Mouse (Mus musculus) brain, embryonic 18.5 days (tissue): ENCODE results near the gene Katnbl1.
"Not testable (repeated sequence)": the region's sequence is repeated elsewhere in the genome, so short reads cannot be mapped to it uniquely, and the experiment has no call there.

ENCODE experiments used
- DNase-seq: peaks from one replicate; pipeline ENCODE4 v3.0.0-alpha.2; 2012; ENCODE audit warnings: low read depth, low spot score

The Katnbl1 gene

DNA sequence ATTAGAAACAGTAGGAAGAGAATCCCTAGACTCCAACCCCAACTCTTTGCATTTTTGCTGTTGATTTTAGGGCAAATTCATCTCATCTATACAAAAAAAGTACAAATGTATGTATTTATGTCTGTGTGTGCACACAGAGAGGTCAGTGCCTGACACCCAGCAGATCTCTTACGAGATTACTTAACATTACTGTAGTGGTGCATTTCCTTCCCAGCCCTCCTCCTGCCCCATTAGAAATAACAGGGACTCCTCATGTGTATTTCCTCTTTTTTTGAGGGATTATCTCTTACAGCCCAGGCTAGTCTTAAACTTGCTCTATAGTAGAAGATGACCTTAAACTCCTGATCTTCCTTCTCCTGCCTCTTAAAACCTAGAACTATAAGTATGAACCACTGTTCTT is 13.7 kb downstream of the Katnbl1 start:
- DNase-seq = no peak

- DNase-seq = no peak
These were observed 14.9 kb downstream of the Katnbl1 start for GRCm38 (mm10) chr2:112393958-112394357.

GRCm38 (mm10) chr2:112396649-112397048 is 17.6 kb downstream of the Katnbl1 start:
- DNase-seq = no peak

GRCm38 (mm10) chr2:112407030-112407429 is 28.0 kb downstream of the Katnbl1 start:
- no peak for DNase-seq

DNA sequence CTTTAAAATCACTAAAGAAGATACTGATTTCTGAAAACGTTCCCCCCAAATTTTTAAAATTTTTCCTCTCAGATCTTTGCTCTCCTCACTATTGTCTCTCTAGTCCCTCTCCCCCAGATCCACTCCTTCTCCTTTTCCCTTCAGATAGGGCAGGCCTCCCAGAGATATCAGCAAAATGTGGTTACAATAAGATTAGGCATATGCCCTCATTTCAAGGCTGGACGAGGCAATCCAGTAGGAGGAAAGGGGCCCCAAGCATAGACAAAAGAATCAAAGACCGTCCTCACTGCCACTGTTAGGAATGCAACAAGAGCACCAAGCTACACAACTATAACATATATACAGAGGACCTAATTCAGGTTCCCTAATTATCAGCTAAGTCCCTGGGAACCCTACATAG is 46.3 kb downstream of the Katnbl1 start:
- DNase-seq = no peak

GRCm38 (mm10) chr2:112428534-112428933 is 49.5 kb downstream of the Katnbl1 start:
- DNase-seq = not testable (repeated sequence)

DNA sequence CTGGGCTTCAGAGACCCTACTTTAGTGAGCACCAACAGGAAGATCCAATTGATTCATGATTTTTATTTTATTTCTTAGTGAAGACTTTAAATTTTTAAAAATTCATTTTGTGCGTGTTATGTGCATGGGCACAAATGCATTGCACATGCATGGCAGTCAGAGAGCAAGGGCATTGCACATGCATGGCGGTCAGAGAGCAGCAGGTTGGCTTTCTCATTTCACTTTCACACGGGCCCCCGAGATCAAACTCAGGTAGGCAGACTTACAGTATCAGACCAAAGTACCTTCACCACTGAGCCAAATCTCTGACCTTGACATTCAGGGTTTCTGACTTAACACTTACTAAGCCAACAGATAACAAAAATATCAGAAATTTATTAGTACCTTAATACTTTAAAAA is 50.7 kb downstream of the Katnbl1 start:
- DNase-seq = no peak

- no peak for DNase-seq
These were observed 51.4 kb downstream of the Katnbl1 start for GRCm38 (mm10) chr2:112430403-112430802.

DNA sequence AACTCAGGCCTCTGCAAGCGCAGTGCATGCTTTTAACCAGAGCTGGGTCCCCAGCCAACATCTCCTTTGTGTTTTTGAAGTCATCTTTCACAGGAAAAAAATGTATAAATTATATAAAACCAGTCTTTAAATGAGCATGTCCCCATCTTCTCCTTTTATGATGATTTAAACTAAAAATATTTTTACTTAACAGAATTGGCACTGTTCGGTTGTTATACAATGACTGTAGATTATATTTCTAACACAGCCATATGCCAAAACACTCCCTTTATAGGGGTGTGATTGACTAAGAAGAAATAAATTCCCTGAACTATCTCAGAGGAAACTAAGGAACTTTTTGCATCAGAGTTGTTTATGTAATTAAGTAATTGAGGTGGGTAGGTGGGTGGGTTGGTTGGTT is 53.5 kb downstream of the Katnbl1 start:
- DNase-seq = no peak

GRCm38 (mm10) chr2:112433359-112433758 is 54.3 kb downstream of the Katnbl1 start:
- no peak for DNase-seq

DNA sequence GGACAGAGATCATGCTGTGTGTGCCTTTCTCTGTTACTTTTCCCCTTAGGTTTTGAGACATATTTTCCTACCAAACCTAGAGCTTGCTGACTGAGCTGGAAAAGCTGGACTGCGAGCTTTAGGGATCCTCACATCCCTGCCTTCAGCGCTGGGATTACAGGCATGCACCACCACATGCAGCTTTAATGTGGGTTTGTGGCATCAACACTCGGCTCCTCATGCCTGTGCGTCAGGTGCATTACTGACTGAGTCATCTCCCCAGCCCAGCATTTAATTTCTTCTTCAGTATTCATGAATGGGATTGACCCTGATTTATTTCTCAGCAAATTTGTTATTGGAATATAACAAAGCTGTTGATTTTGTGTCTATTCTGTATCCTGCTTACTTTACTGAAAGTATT is 57.3 kb downstream of the Katnbl1 start:
- no peak for DNase-seq

DNA sequence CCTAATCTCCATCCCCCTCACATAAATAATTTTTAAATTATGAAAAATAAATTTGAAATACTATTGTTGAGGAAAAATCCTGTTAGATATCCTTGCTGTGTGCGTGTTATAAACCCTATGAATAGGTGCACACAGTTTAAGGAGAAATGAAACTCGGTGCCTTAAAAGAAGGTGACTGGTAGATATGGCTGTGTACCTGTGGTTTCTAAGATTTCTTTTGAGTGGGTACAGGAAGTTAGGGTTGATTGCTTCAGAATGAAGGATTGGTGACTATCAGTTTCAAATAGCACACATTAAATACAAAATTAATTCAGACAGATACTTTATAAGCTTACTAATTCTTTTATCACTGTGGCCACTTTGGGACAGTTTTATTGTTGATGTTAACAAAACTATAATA is 58.6 kb downstream of the Katnbl1 start:
- no peak for DNase-seq

GRCm38 (mm10) chr2:112443491-112443890 is 64.5 kb downstream of the Katnbl1 start:
- DNase-seq = no peak

- no peak for DNase-seq
These were observed 66.5 kb downstream of the Katnbl1 start for GRCm38 (mm10) chr2:112445511-112445910.

GRCm38 (mm10) chr2:112448046-112448445 is 69.0 kb downstream of the Katnbl1 start:
- not testable (repeated sequence) for DNase-seq

GRCm38 (mm10) chr2:112448510-112449059 is 69.6 kb downstream of the Katnbl1 start:
- no peak for DNase-seq

GRCm38 (mm10) chr2:112449597-112450296 is 70.7 kb downstream of the Katnbl1 start:
- DNase-seq = no peak

DNA sequence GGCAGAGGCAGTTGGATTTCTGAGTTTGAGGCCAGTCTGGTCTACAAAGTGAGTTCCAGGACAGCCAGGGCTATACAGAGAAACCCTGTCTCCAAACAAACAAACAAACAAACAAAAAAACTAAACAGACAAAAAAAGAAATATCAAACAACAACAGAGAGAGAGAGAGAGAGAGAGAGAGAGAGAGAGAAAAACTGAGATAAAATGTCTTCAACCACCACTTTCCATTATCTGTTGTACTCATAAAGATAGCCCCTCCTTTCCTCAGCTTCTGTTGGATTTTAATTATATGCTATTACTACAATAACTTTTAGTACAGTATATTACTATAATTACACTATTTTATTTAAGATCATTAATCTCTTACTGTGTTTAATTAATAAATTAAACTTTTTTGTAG is 73.5 kb downstream of the Katnbl1 start:
- not testable (repeated sequence) for DNase-seq

DNA sequence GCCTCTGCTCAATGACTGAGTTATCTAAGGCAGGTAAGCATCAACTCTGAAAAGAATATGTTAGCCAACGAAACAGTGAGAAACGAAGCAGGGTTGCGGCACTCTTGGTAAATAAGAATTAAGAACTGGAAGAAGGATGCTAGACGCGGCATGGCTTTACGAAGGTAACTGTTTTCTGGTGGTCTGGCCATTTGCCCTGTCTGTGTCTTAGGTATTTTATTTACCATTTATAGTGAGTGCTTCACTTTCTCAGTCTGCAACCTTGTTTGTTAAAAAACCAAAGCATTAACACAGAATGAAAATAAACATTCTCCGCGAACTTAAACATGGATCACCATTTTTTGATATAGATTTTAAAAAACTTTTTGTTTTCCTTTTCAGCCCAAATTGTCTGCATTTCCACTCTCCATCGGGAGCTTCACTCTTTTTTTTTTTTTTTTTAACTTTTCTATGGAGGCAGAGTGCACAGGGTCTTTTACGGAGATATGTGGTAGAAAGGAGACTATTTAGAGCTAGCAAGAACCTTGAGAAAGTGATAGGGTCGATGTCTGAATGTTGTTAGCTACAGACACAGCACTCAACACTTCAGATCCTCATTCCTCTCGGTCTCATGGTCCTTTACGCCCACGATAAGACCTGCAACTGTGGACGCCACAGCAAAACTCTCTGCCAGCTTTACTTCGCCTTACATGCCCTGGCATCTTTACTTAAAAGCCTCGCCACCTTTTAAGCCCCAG is 75.3 kb downstream of the Katnbl1 start:
- DNase-seq = no peak

- peak; percentile 85 for DNase-seq
These were observed 76.0 kb downstream of the Katnbl1 start, which contains the start of gene Emc7 for GRCm38 (mm10) chr2:112454862-112455564. Gene Emc7, plus strand, starts transcription at chr2:112454997.

DNA sequence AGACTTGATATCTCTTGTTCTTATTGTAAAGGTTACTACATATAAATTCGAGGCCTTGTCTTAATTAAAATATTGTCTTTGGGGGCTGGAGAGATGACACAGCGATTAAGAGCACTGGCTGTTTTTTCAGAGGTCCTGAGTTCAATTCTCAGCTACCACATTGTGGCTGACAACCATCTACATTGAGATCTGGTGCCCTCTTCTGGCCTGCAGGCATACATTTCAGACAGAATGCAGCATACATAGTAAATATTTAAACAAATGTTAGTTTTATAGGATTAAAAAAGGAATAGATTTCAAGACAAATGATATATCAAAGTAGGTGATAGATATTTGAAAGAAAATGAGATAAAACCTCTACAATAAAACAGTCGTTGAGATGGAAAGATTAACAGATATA is 81.5 kb downstream of the Katnbl1 start:
- DNase-seq = no peak
